Mouse (Mus musculus) embryo, embryonic 11.5 days (tissue): ENCODE results near the gene Jade2.
"Not testable (repeated sequence)": the region's sequence is repeated elsewhere in the genome, so short reads cannot be mapped to it uniquely, and the experiment has no call there.

Source experiments
- DNase-seq: peaks from one replicate; pipeline ENCODE4 v3.0.0-alpha.2; 2012; ENCODE audit warnings: low read depth, low spot score

Gene Jade2

GRCm38 (mm10) chr11:51796272-51796671, 61.2 kb downstream of the Jade2 start:
- DNase-seq = no peak

GRCm38 (mm10) chr11:51790662-51791061, 66.8 kb downstream of the Jade2 start:
- no peak for DNase-seq

DNA sequence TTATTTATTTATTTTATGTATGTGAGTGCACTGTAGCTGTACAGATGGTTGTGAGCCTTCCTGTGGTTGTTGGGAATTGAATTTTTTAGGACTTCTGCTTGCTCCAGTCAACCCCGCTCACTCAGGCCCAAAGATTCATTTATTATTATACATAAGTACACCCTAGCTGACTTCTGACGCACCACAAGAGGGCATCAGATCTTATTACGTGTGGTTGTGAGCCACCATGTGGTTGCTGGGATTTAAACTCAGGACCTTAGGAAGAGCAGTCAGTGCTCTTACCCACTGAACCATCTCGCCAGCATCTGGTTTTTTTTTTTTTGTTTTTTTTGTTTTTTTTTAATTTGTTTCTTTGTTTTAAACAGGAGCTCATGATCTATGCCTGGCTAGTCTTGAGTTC, 67.7 kb downstream of the Jade2 start:
- not testable (repeated sequence) for DNase-seq

- DNase-seq = no peak
Measured at GRCm38 (mm10) chr11:51785926-51786325, 71.5 kb downstream of the Jade2 start.

DNA sequence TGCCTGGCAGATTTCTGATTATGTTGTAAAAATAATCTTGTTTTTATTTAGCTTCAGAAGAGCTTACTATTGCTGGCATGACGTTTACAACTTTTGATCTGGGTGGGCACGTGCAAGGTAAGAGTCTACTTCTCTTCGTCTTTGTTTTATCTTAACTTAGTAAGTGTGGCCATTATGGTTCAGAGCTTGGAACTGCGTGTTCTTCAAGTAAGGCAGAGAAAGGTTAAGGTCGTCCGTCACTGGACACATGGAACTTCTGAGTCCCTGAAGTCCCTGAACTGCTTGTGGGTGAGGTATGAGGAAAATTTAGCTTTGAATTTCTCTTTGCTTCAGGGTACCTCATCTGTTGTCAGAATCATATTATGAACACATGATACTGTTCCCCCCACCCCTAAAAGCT, 74.7 kb downstream of the Jade2 start:
- no peak for DNase-seq

- DNase-seq = no peak
Measured at GRCm38 (mm10) chr11:51780773-51781267, 76.6 kb downstream of the Jade2 start.

- DNase-seq = no peak
Measured at GRCm38 (mm10) chr11:51777478-51777877, 80.0 kb downstream of the Jade2 start.

DNA sequence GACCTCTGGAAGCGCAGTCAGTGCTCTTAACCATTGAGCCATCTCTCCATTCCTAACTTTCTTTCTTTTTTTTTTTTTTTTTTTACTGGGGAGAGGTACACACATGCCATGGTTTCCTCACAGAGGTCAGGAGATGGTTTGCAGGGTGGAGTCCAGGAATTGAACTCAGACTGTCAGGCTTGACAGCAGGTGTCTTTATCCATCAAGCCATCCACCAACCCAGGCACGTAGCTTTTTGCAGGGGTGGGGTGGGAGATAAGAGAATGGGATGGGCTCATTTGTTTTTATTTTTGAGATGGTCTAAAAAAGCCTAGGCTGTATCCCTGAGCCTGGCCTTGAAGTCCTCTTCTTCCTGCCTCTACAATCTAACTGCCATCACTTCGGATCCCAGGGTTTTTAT, 81.9 kb downstream of the Jade2 start:
- DNase-seq = no peak

DNA sequence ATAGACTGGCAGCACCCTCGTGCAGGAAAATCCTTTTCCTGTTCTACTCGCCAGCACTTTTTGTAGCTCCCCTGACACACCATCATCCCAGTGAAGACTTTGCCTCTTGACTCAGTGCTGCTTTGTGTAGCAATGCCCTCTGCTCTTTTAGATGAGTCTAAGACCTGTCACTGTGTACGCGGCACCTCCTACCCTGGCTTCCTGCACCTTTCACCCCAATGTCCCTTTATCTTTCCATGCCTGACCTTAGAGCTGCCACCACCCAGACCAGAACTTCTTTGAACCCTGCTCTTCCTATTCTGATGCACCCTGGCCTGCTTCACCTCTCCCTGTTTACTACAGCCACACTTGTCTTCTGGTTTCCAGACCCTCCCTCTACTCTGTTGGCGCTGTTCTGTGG, 89.2 kb downstream of the Jade2 start:
- no peak for DNase-seq

DNA sequence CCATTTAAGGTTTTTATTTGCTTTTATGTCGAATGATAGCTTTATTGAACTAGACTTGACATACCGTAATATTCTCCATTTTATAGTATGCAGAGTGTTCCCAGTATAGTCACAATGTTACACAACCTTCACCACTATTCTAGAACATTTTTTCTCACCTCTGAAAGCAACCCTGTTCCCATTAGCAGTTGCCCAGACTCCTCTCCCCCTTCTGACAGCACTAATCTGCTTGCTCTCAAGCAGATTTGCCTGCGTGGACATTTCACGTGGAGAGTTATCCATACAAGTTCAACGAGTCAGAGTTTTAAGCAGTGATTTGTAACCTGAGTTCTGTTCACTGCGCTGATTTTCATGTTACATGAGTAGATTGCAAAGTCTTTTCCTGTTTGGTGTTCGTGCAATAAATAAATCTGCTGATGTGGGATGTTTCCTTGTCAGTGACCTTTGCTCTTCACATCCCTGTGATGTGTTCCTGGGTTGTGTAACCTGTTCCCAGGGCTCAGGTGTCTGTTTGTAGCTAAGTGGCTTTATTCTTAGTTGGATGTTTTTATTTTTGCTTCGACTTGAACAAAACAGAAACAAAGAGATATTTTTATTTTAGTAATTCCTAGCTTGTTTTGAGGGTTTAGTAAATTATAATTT, 89.8 kb downstream of the Jade2 start:
- DNase-seq = no peak

DNA sequence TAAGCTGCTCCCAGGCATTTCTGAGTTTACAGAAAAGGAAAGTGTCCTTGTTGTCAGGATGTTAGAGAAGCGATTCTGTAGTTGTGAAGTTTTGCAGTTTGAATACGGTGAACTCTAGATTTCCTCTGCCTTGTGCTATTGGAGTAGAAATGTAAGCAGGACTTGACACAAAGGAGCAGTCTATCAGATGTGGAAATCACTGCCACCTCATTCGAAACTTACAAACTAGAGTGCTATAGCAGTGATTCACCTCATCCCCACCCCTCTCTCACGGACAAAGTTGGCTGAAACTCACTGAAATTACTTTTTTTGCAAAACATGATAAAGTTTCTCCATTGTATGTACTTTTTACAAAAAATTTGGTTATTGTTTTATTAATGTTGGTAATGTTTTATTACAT, 92.6 kb downstream of the Jade2 start:
- DNase-seq = no peak

DNA sequence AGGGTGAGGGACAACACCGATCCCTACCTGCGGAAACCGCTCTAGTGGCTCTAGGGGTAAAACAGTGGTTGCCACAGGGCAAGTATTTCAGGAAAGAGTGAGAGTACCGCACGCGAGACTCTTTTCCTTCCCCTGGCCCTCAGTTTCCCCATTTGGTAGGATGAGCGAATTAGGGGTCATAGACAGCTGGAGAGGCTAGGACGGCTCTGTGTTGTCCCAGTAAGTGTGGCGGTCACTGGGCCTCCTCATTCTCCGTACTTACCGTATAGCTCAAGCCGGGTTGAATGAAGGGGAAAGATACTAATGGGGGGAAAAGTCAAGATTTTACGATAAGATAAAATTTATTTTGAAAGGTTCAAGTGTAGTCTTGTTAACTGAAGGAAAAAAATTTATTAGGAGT, 93.5 kb downstream of the Jade2 start:
- DNase-seq = no peak
